Mouse (Mus musculus): Measurements from ENCODE around the gene Tmed8.
"Not testable (repeated sequence)": the region's sequence is repeated elsewhere in the genome, so short reads cannot be mapped to it uniquely, and the experiment has no call there.

Tmed8 gene

GRCm38 (mm10) chr12:87199973-87200586 is at the start of gene Tmed8:
Tmed8 (minus strand) TSS chr12:87200454.
- peak; percentile 49 to 67 for DNase-seq (ENCODE audit: low spot score in 2 of 2)

GRCm38 (mm10) chr12:87238632-87239031 is 38.4 kb upstream of the Tmed8 start, which contains the start of gene Noxred1:
Noxred1 (minus strand) TSS chr12:87238732.
- DNase-seq (ENCODE audit: low spot score in 2 of 2): no peak

- DNase-seq (ENCODE audit: low spot score in 2 of 2): no peak
Measured at GRCm38 (mm10) chr12:87236882-87237483, 36.7 kb upstream of the Tmed8 start.

- no peak for DNase-seq (ENCODE audit: low spot score in 2 of 2)
Measured at GRCm38 (mm10) chr12:87230379-87230895, 30.2 kb upstream of the Tmed8 start.

DNA sequence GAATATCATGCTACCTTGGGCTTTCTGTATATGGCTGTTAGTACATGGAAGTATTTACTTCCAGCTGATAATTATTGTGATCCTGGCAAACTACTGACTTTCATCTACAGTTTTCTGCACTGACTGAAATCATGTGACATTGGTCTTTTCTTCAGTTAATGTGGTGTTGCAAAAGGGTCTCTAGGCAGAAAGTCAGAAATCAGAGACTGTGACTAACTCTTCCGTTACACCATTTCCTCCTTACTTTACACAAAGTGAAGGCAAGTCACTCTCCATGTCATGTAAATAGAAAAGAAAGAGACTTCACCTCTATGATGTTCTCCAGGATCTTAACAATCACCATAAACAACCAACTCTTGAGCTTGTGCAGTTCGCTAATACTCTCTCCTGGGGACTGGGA is 29.4 kb upstream of the Tmed8 start:
- no peak for DNase-seq (ENCODE audit: low spot score in 2 of 2)

DNA sequence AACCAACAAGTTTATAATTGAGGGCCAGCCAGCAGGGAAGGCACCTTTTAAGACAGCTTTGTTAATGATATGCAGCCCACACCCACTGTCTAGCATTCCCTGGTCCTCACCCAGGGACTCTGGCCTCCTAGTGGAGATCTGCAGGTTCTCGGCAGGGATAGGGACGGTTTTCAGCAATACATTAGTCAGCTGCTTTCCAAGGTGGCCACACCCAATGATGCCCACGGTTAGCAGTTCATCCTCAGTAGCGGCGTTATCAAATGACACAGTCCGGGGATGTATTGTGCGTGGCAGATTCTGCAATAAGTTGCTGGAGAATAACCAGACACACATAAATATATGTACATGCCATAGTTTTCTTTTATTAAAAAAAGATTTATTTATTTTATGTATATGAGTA is 26.5 kb upstream of the Tmed8 start:
- DNase-seq (ENCODE audit: low spot score in 2 of 2): no peak

GRCm38 (mm10) chr12:87224950-87225349 is 24.7 kb upstream of the Tmed8 start:
- no peak for DNase-seq (ENCODE audit: low spot score in 2 of 2)

GRCm38 (mm10) chr12:87219362-87219761 is 19.1 kb upstream of the Tmed8 start:
- DNase-seq (ENCODE audit: low spot score in 2 of 2): no peak

- DNase-seq (ENCODE audit: low spot score in 2 of 2): no peak
Measured at GRCm38 (mm10) chr12:87217596-87217995, 17.3 kb upstream of the Tmed8 start.

GRCm38 (mm10) chr12:87216053-87216452 is 15.8 kb upstream of the Tmed8 start:
- no peak for DNase-seq (ENCODE audit: low spot score in 2 of 2)

DNA sequence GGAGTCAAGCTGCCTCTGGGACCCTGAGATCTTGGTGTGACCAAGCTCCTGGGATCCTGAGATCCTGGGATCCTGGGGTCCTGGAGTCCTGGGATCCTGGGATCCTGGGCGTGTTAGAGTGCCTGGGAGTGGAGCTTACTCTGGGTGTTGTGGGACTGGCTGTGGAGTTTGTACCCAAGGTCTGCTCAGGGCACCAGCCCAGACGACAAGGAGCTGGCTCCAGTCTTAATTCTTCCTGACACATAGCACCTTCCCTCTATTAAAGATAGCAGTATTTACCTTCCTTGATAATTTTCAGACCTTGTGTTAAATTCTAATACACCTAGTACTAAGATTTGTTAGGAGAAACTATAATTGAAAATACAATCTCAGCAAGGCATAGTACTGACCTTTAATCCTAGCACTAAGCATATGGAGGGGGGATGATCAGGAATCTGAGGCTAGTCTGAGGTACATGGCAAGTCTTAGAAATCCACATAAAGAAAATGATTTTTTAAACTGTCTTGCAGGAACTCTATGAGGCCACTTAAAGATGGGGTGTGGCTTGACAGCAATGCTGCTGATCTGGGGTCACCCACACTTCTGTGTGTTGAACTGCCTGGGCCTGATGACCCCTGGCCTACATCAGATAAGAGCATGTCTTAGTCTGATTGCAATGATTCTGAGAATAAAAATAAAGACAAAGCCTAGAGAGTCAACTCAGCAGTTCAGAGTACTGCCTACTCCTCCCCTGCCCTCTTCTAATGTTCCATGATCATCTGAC is 12.8 kb upstream of the Tmed8 start:
- no peak for DNase-seq (ENCODE audit: low spot score in 2 of 2)

DNA sequence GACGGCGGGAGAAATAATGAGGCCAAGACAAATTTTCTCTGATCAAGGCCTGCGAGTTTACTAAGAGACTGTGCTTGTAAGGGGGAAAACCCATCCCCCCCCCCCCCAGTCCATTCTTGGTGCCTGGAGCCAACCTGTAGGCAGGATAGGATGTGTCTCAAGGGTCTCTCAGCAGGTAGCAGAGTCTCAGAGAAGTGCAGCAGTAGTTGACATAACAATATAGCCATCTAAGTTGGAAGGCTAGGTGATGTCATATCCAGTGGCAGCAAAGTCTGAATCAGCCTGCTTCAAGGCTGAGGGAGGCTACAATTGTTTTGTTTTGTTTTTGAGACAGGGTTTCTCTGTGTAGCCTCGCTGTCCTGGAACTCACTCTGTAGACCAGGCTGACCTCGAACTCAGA is 5.5 kb upstream of the Tmed8 start:
- DNase-seq (ENCODE audit: low spot score in 2 of 2): not testable (repeated sequence)

- DNase-seq (ENCODE audit: low spot score in 2 of 2): no peak
Measured at GRCm38 (mm10) chr12:87201694-87202093, 1.4 kb upstream of the Tmed8 start.

GRCm38 (mm10) chr12:87199206-87199972 is 865 bp downstream of the Tmed8 start, which contains the start of gene Samd15:
Samd15 (plus strand) TSS chr12:87199723.
- DNase-seq (ENCODE audit: low spot score in 2 of 2): peak in 1 of 2 experiments; percentile 18

DNA sequence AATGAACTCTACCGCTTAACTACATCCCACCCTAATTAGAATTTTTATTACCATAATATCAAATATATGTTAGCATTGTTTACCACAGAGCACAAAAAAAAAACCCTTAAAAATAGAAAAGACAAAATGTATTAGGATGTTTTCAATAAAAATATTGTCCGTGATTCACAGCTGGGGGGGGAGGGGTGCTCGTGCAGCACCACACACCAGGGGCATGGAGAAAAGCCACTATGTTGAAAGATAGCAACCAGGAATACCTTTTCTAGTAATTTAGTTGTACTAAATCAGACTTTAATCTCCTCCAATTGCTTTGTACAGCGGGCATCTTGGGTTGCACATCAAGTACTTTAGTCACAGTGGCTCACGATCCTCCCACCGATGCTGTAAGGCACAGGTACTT is 1.5 kb downstream of the Tmed8 start:
- no peak for DNase-seq (ENCODE audit: low spot score in 2 of 2)

- no peak for DNase-seq (ENCODE audit: low spot score in 2 of 2)
Measured at GRCm38 (mm10) chr12:87196310-87196709, 3.9 kb downstream of the Tmed8 start.

DNA sequence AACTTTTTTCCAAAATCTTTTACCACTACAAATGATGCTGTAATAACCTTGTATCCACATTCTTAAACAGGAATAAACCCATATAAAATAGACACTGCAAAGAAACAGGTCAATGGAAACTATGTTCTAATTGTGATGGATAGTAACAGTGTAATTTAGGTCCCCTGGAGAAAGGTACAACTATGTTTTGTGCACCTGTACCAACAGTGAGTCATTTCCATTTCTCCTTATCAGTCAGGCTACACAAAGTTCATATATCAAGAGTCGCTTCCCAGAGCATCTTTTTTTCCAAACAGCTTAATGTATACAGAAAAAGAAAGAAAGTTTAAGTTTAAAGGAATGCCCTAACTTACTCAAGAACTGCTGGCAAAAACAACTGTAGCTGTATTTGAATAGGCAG is 5.2 kb downstream of the Tmed8 start:
- no peak for DNase-seq (ENCODE audit: low spot score in 2 of 2)

- no peak for DNase-seq (ENCODE audit: low spot score in 2 of 2)
Measured at GRCm38 (mm10) chr12:87193008-87193407, 7.2 kb downstream of the Tmed8 start.

- DNase-seq (ENCODE audit: low spot score in 2 of 2): no peak
Measured at GRCm38 (mm10) chr12:87177631-87178030, 22.6 kb downstream of the Tmed8 start.

DNA sequence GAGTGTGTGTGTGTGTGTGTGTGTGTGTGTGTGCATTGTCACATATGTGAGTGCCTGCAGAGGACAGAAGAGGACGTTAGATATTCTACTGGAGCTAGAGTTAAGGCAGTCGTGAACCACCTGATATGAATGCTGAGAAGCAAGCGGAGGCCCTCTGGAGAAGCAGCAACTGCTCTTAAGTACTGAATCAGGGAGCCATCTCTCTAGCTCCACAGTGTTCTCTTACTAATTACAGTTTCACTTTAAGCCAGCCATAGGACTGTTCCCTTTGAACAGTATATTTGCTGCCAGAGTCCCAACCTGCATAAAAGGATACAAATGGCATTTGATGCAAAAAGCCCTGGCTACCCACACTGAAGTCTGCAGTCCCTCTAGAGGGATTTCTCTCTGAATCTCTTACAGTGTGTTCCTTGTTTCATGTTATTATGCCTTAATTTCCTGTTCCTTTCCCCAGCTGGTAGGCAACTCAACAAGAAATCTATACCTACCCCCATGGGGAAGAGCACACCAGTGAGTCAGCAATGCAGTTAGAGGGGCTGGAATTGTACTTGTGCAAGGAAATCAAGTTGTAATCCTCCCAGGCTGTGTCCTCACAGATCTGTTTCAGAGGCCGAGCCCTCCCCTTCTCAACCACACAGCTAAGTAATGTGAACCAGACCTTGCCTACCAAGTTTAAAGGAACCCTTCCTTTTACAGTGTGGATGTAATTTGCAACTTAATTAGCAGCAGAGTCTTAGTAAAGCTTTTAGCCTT is 24.9 kb downstream of the Tmed8 start:
- DNase-seq (ENCODE audit: low spot score in 2 of 2): no peak

DNA sequence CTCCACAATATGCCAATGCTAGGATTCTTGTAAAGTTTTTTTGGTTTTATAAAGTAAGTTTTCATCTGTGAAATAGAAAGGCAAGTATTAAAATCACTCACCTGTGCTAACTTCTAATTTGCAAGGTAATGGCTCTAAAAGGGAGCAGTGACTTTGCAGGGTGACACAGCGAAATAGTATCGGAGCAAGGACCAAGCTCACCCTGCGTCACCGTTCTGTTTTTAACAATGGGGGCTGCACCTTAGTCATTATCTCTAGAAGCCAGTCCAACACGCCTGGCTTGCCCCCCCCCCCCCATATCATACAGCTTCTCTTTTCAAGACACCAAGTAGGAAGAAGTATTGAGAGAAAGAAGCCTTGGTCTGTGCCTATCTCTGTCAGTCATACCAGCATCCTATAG is 39.4 kb downstream of the Tmed8 start:
- no peak for DNase-seq (ENCODE audit: low spot score in 2 of 2)

Data from spleen, postnatal 14 days (tissue).